Mouse (Mus musculus) frontal cortex, postnatal 14 days (tissue): ENCODE data around the gene Spata13.

Experiments
- DNase-seq, 2 experiments: peaks; one replicate each; pipeline ENCODE4 v3.0.0; 2022; ENCODE audit warnings: low spot score in 2 of 2

Gene Spata13

DNA sequence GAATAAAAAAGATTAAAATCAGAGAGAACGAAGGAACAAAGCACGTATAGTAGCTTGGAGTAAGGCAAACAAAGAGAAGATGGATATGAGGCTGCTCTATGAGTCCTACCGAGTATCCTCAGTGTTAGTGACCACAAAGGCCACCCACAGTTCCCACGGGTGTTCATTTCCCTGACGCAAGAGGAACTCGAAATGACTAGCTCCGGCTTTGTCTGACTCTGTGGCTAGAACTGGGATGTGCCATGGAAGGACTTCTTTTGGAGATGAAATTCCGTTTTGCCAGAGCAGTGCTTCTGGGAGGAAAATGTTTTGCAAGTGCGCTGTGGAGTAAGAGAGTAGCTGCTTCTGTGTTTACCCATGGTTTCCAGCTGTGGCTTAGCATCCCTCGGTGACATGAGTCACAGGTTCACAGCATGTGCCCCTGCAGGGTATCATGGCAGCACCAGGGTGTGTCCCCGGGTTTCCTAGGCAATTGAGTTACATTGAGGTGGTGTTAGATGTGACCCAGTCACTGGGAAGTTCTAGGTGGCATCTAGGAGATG, 78.6 kb downstream of the Spata13 start:
- DNase-seq, result no peak

DNA sequence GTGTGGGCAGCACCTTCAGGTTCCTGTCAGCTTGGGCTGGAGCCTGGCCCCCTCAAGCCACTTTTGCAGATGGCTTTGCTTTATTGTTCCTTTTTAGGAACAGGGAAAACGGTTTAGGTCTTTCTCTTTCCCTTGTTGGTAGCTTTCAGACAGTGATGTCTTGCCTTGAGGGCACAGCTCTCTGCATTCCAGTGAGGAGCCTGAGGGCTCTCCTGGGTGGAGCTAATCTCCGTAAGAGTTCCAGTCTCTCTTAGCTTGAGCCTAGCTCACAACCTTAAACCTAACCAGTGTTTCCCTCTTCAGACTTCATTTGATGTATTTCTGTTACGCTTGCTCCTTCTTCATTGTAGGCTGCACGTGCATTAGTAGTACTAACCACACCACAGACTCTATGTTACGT, 81.9 kb downstream of the Spata13 start:
- no peak for DNase-seq

DNA sequence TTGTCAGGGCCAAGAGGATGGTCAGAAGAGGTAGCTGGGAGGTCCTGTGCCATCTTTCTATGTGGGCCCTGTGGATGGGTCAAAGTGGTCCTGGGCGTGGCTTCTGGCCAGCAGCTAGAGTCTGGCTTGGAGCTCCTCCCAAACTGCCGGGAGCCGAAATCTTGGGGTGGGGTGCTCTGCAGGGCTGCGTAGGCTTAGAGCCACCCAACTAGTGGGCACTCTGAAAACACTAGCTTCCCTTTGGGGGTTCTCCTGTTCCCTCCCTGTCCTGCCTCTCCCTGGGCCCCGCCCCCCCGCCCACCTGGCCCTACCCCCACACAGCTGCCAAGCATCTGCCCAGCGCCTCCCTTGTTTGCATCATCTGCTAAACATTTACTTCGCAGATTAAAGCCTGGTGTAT, 87.5 kb downstream of the Spata13 start:
- no peak for DNase-seq

DNA sequence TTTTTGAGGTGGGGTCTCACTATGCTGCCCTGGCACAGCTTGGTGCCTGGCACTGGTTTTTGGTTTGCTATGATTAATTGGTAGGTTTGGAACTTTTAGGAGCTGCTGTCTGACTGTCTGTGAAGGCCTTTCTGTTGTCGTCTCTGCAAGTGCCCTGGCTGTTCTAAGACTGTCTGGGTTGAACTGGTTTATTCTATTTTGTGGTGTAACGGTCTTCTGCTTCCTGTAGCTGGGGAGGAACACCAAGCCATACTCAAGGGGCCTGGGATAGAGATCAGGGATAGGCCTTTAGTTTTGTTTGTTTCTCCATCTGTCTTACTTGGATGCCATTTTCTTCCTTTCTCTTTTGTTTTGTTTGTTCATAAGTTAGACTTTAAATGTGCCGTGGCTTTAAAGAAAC, 88.1 kb downstream of the Spata13 start:
- DNase-seq, result no peak

DNA sequence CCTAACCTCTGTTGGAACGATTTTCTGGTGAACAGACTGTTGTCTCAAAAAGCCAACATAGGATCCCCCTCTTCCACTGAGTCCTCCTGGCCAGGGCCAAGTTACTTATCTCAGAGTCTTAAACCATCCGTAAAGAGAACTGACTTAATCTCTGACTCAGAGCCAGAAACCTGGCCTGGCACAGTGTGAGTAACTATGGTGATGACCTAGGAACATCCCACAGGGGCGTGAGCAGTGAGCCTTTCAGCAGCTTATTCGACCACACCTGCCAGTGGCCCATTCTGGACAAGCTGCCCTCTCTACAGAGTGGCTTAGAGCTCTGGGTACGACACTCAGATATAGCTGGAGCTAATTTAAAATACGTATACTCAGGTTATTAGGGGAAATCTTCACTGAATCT, 92.3 kb downstream of the Spata13 start:
- no peak for DNase-seq

DNA sequence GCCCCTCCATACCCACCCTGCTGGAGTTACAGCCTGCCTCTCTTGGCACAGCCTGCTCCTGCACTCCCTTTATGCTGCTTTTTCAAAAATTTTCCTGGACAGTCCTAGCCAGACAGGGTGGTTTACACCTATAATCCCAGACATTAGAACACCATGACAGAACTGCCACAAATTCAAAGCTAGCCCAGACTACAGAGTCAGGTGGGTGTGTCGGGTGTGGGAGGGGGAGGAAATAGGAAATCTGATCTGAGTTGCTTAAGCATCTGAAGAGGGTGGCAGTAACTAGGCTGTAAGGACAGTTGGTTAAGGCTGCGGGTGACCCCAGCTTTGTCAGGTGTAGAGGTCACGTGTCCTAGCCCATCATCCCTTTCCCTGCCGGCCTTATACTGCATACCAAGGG, 93.3 kb downstream of the Spata13 start:
- DNase-seq, result no peak

DNA sequence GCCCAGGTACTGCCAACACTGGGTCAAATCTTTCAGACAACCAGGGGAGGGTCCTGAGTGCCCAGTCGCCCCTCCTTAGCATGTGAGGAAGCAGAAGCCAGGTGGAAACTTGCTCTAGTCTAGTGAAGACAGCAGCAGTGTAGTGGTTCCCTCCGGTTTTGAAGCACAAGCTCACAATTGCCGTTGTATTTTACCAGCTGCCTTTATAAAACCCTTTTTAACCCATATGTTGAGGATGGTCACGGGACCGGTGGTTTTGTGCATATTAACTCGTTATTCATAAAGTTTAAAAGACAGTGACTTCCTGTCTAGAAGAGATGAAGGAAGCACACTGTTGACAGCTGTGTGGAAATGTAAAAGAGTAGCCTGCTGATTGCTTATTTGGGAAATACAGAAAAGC, 98.3 kb downstream of the Spata13 start:
- no peak for DNase-seq

DNA sequence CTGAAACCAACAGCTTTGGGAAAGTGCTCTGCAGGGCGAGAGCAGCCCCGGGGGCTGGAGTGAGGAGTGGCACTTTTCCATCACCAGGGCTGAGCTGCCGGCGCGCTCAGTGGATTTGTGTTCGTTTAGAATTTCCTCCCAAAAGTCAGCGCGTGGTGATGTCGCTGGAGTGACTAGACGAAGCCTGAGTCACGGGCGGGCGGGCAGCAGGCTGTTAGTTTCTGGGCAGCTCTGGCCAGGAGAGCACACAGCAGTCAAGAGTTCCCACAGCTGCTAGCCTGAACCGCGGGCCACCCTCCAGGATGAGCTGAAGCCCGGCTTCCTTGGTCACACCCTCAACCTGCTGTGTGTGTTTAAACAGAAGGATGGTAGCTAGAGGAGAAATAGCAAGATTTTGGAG, 99.0 kb downstream of the Spata13 start:
- peak in 1 of 2 experiments; percentile 34 for DNase-seq

DNA sequence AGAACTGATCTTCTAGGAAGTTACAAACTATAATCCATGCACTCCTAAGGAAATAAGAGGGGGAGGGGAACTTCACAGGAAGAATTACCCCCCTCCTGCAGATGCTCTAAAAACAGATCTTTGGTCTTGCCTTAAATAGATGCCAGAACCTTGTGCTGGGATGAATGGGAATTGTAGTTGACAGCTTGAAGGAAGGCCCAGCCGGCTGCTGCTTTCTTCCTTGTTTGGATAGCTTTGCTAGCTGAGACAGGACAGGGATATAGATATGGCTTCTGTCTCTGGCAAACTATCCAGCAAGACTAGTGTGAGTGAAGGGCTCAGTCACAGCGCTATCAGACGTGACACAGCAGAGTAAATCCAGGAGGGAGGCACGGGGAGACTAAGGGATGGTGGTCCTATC, 99.9 kb downstream of the Spata13 start:
- no peak for DNase-seq

DNA sequence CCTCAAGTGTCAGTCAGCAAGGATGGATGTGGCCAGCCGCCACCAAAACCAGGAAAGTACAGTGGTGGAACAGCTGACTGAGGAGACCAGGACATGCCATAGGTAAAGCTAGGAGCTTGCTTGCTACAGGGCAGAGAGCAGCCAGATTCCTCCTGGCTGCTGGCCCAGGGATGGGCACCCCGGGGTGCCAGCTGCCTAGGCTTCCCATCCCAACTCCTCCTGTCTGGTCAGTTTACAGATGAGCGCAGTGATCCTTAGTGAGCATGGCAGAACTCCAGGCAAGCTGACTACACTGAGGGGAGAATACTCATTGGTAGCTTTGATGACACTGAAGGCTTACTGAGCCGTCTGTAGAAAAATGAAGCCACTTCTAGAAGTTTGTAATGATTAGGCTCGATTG, 101.4 kb downstream of the Spata13 start:
- no peak for DNase-seq

DNA sequence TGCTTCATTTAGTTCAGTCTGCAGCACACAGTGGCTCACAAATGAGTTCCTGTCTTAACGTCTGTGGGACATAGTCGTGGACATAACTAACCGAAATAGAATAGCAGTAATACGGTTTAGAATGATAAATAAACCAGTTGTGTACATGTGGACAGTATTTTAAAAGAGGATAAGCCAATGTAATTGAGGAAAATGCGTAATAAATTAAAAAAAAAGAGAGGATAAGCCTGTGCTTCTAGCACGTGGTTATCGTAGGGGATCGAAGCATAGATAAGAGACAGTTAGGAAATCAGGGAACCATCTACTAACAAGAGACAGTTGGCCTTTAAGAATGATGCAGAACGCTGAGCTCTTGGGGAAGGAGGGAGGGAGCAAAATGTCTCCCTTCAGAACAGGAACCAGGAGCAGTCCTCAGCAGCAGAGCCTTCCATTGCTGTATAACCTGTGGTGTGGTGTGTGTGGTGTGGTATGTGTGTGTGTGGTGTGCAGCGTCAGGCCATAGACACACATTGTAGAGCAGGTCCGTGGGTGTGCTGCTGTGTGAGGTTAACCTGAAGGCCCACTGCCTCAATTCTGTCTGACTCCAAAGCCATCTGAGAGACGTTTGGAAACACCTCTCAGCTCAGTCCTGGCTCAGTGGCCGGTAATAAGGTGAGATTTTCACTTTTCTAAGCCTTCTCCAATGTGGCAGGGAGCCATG, 102.2 kb downstream of the Spata13 start:
- DNase-seq, result no peak

DNA sequence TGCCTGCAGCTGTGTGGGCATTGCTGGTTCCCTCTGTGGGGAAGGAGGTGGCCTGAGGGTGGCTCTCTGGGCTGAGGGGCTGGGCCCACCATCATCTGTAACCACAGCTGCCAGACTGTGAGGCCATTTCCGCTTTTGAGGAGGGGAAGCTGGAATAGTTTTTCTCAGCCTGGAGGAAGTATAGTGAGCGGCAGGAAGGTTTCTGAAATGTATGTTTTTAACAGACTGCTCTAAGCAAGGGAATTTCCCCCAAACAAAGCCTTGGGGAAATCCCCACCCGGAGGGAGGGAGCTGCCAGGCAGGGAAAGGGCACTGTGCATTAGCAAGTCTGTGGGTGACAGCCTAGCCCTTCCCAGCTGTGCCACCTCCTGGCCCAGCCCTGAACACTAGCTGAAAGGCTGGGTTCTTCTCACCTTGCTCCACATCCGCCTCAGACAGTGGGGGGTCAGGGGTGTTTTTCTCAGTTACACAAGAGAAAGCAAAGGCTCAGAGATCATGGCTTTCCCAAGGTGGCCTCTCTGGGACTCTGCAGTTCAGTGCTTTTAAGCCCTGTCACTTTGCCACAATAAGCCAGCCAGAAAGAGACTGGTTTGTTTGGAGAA, 102.9 kb downstream of the Spata13 start:
- DNase-seq, result no peak

DNA sequence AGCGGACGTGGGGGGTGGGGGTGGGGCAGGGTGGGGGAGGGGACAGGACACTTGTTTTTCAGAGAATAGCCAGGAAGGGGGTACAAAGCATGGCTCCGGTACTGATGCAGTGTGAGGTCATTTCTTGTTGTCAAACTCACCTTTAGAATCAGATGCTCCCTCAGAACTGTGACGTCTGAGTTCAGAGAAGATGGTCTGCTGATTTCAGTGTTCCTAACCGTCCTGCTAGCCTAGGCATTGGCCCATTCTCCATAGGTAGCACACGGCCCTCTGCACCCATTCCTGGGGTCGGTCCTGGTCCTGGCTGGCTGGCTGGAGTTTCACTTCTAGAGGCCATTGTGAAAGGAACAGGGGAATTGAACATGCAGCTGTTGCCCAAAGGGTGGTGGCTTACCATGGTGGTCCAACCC, 103.4 kb downstream of the Spata13 start:
- no peak for DNase-seq

DNA sequence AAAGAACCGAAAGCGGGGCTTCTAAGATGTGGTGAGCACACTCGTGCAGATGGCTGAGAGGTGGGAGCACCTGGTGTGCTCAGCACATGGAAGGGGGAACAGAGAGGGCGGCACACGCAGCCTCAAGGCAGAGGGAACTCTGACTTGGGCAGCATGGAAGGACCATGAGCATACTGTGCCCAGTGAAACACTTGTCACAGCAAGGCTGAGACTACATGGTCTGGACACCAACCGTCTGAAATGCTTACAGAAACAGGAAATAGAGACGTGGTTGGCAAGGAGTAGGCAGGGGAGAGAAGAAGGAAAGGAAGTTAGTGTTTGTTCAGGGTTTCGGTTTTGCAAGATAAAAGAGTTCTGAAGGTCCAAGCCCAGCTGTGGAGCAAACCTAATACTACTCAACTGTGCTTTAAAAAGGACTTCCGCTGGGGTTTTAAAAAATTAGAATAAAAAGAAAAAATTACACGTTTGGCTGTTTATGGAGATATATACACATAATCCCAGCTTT, 104.7 kb downstream of the Spata13 start:
- no peak for DNase-seq

DNA sequence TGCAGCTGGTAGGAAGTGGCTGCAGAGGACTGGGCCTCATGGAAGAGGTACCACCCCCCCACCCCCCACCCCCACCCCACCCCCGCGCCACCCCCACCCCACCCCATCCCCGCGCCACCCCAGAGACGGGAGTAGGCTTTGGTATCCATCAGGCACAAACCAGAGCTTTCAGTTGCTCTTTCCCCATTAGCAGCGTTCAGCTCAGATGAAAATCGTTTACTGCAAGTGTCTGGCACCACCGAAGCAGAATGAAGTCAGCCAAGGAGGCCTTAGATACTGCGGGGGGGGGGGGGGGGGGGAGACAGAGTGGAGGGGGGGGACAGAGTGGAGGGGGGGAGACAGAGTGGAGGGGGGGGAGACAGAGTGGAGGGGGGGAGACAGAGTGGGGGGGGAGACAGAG, 105.4 kb downstream of the Spata13 start:
- DNase-seq, result no peak

DNA sequence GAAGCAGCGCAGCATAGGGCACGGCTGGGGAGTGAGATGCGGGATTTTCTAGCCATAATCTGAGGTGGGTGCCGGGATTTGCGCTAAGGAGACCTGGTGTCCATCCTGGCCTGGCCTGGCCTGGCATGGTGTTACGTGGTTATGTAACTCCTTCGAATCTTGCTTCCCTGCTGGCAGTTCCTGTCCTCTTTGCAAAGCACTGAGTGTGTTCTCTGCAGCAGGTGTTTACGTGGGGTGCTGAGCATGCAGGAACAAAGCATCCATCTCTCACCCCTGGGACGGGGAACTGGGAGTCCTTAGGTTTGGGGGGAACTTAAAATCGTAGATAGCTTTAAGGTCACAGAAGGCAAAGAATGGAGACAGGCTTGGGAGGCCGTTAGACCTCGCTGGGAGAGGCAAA, 105.8 kb downstream of the Spata13 start:
- DNase-seq, result no peak

DNA sequence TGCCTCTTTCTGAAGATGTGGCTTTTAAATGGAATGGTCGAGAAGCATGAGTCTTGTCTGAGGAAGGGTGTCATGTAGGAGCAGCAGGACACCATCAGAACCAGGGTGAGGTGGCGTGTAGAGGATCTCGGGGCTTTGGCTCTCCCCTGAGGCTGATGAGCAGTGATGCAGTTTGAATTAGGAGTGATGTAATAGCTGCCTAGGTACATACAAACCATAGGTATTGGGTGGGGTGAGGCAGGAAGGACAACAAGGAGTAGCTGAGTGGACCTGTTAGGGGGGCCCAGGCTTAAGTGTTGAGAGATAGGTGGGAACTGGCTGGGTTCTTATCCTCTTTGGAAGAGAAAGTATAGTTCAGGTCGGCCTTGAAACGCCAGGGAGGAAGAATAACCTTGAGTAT, 106.7 kb downstream of the Spata13 start:
- DNase-seq, result no peak

DNA sequence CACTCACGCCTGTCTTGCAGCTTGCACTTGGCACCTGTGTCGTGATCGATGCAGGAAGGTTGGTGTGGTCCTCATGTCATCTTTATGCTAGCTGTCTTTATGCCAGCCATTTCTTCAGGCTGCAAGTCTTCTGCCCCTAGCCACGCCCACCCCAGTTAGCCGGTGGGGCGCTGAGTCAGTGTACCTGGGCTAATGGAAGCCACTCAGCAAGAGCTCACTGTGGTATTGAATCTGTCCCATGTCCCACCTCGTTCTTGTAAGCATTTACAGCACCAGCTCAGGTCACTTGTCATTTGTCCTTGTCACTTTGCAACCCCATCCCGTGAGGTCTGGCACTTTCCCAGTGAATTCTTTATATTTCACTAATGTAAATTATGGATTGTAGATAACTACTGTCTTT, 107.2 kb downstream of the Spata13 start:
- DNase-seq, result no peak

DNA sequence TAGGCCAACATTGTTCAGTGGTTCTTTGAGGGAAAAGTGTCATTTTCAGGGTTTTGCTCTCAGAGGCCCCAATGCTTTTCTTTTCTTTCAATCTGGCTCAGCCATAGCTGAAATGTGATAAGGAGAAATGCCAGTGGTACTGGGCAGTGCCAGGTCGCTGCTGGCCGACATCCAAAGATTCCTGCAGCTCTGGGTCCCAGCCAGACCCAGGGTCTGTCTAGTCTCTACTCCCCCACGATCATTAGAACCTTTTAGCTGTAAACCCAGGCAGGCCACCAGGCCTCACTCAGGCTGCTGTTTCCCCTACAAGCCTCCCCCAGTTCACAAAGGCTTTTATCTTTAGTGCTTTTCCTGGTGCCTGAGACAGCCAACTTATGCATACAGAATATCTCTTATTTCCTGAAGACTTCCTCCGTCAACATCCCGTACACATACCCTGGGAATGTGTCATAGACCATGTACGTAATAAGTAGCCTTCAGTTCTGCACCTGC, 107.7 kb downstream of the Spata13 start:
- DNase-seq, result no peak

DNA sequence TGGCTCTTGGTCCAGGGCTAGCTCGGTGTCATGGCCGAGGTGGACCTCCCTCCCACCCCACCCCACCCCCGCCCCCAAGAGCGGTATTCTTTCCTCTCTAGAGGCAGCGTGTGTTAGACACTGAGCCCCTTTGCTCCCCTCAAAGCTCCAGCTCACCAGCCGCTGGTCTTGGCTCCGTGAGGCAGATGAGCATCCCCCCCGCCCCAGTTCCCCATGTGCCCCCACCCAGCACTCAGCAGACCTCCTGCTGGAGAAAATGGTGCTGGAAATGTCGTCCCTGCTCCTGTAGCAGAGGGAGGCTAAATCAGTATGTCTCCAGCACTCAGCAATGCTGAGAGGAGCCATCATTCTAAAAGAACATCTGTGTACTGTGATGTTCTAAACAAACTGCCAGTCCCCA, 109.9 kb downstream of the Spata13 start:
- no peak for DNase-seq

DNA sequence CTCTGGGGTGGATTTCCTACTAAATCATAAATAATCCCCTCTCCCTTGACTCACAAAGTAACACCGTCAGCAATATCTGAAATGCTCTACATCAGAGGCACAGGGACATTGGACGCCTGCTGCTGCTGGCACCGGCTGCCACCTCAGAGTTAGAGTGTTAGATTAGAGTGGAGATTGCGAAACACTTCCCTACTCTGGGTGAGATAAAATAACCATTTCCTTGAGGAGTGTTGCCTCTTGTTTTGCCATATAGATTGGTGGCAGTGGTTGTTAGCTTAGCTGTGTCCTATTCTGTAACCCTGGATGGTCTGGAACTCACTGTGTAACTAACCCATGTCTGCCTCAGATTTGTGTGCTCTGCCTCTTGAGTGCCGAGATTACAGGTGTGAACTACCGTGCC, 111.4 kb downstream of the Spata13 start:
- no peak for DNase-seq

DNA sequence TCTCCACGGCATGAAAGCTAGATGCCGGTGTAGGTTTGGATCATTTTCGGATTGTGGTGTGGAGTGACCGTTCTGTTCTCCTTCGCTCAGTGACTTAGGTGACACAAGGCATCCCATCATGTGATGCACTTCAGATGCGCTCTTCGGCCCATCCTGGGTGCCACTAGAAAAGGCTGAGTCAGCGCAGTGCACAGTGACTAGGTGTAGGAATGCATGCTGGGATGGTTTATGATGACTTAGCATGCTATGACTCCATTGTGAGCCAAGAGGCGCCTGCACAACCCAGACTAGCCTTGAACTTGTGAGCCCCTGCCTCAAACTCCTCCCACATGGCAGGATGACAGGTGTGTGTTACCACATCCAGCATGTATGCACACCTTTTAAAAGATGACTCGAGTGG, 112.3 kb downstream of the Spata13 start:
- no peak for DNase-seq

DNA sequence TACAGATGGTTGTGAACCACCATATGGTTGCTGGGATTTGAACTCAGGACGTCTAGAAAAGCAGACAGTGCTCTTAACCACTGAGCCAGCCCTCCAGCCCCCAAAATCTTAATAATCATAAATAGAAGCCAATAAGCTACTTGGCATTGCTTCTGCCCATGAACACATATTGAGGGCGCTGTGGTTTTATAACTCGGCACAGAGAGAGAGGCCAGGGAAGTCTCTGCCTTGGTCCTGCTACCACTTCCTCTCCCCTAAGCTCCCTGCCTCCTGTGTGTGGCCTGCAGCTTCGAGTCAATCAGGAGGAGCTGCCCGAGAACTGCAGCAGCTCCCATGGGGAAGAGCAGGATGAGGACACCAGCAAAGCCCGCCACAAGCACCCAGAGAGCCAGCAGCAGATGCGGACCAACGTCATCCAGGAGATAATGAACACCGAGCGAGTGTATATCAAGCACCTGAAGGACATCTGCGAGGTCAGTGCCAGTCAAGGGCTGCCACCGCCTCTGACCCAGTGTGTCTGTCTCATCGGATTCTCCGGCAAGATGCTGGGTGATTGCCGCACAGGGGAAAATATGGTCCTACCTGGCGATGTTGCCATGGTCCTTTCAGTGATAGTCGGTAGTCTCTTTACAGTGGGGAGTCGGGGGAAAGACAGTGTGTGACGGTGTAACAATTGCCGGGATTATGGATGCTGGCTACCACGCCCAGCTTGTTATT, 113.5 kb downstream of the Spata13 start:
- DNase-seq, result no peak
